Mouse (Mus musculus) spleen, postnatal 14 days (tissue): ENCODE measurements around the gene Rock2.

ENCODE experiments used
- DNase-seq, 2 experiments: peaks; one replicate each; pipeline ENCODE4 v3.0.0; 2021 to 2022; ENCODE audit warnings: low spot score in 2 of 2

Rock2 gene

GRCm38 (mm10) chr12:16900625-16901222 lies 6.0 kb downstream of the Rock2 start:
- DNase-seq, result no peak

GRCm38 (mm10) chr12:16903949-16904635 lies 9.4 kb downstream of the Rock2 start:
- no peak for DNase-seq

- DNase-seq, result no peak
Measured at GRCm38 (mm10) chr12:16907282-16907846, 12.7 kb downstream of the Rock2 start.

- DNase-seq, result no peak
Measured at GRCm38 (mm10) chr12:16907953-16908648, 13.4 kb downstream of the Rock2 start.

GRCm38 (mm10) chr12:16911524-16911923 lies 16.8 kb downstream of the Rock2 start:
- DNase-seq, result no peak

GRCm38 (mm10) chr12:16912600-16912999 lies 17.9 kb downstream of the Rock2 start:
- no peak for DNase-seq

- DNase-seq, result no peak
Measured at GRCm38 (mm10) chr12:16920186-16920860, 25.6 kb downstream of the Rock2 start.

- DNase-seq, result no peak
Measured at GRCm38 (mm10) chr12:16927889-16928288, 33.2 kb downstream of the Rock2 start.

GRCm38 (mm10) chr12:16934423-16934822 lies 39.7 kb downstream of the Rock2 start:
- DNase-seq, result no peak

GRCm38 (mm10) chr12:16941976-16942375 lies 47.3 kb downstream of the Rock2 start:
- no peak for DNase-seq

- no peak for DNase-seq
Measured at GRCm38 (mm10) chr12:16948239-16948638, 53.5 kb downstream of the Rock2 start.

- peak in 1 of 2 experiments; percentile 13 for DNase-seq
Measured at GRCm38 (mm10) chr12:16958851-16959250, 64.2 kb downstream of the Rock2 start.

GRCm38 (mm10) chr12:16963354-16963753 lies 68.7 kb downstream of the Rock2 start:
- DNase-seq, result no peak

GRCm38 (mm10) chr12:16966811-16967210 lies 72.1 kb downstream of the Rock2 start:
- no peak for DNase-seq

GRCm38 (mm10) chr12:16977120-16977519 lies 82.4 kb downstream of the Rock2 start:
- DNase-seq, result no peak

- DNase-seq, result no peak
Measured at GRCm38 (mm10) chr12:16985778-16986177, 91.1 kb downstream of the Rock2 start.

GRCm38 (mm10) chr12:16991376-16991775 lies 96.7 kb downstream of the Rock2 start:
- no peak for DNase-seq

- no peak for DNase-seq
Measured at GRCm38 (mm10) chr12:16992355-16992754, 97.7 kb downstream of the Rock2 start.

GRCm38 (mm10) chr12:16994291-16994690 lies 99.6 kb downstream of the Rock2 start:
- DNase-seq, result no peak

- DNase-seq, result no peak
Measured at GRCm38 (mm10) chr12:16996281-16996680, 101.6 kb downstream of the Rock2 start.

GRCm38 (mm10) chr12:16996886-16997462 lies 102.3 kb downstream of the Rock2 start:
- DNase-seq, result no peak

- no peak for DNase-seq
Measured at GRCm38 (mm10) chr12:16999146-16999545, 104.5 kb downstream of the Rock2 start.
